Mouse (Mus musculus): ENCODE data around the gene Slc38a2.

DNA sequence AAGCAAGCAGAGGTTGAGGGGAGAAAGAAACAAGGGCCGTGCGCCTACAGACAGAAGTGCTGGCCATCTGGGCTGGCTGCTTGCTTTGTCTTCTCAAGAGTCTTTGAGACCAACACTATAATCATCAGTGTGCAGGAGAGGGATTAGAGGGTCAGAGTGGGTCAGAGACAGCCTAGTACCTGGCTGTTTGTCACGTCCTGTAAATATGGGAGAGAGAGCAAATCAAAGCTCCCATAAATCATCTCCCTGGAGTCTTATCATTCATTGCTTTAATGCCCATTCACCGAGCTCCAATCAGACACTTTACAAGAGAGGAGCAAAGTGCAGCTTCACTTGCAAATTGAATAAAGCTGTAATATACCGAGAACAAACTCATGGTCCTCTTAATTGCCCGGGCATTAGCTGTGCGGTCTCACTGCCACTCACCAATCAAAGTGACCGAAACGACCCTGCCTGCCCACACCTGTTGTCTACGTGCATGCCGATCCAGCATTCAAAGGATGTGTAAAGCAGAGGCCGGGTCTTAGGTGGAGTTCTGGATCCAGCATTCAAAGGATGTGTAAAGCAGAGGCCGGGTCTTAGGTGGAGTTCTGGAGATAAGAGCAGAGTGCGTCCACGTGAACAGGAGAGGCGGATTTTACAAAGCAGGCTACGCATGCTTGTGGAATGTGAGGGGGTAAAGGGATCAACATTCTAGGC is 41.8 kb downstream of the Slc38a2 start:
- TF ChIP-seq CTCF (conservative IDR thresholded peaks at IDR 0.05; ENCODE audit: low read length) (no peak), POU5F1 (IDR thresholded peaks at IDR 0.05; ENCODE audit: borderline replicate concordance, low read length) (no peak), NANOG (IDR thresholded peaks at IDR 0.05; ENCODE audit: borderline replicate concordance, low read length) (no peak)
